Mouse (Mus musculus) neural tube, embryonic 11.5 days (tissue): ENCODE measurements around the gene Npdc1. TPM values are rescaled to one million over a fixed set of nuclear protein-coding genes. Genes with fewer than 3 reads are reported as not detected.

Source experiments
- ATAC-seq: fragments of 200-750 bp; cut with Nextera tagmentation; 2 replicates; pipeline ENCODE4 v1.8.0; 2017; ENCODE audit warnings: moderate number of reproducible peaks, mild to moderate bottlenecking, moderate TSS enrichment, moderate library complexity; ENCODE audit not compliant: insufficient read depth, low FRiP score, low TSS enrichment
- DNase-seq: peaks from one replicate; pipeline ENCODE4 v3.0.0-alpha.2; 2015; ENCODE audit warnings: low spot score
- H3K27ac ChIP-seq: fragments of 300-500 bp; sonication (generic); 2 replicates; pipeline ENCODE4 v1.5.1; 2014; ENCODE audit warnings: low read depth, mild to moderate bottlenecking, low read length
- H3K27me3 ChIP-seq: fragments of 300-500 bp; sonication (generic); 2 replicates; pipeline ENCODE4 v1.6.1; 2014; ENCODE audit warnings: mild to moderate bottlenecking, low read length, mixed read lengths; ENCODE audit not compliant: control insufficient read depth, insufficient read depth
- H3K36me3 ChIP-seq: fragments of 300-500 bp; sonication (generic); 2 replicates; pipeline ENCODE4 v1.6.1; 2014; ENCODE audit warnings: mild to moderate bottlenecking, low read length, moderate library complexity, mixed read lengths; ENCODE audit not compliant: control insufficient read depth, insufficient read depth
- H3K4me1 ChIP-seq: fragments of 300-500 bp; sonication (generic); 2 replicates; pipeline ENCODE4 v1.6.1; 2014; ENCODE audit warnings: low read length, mixed read lengths; ENCODE audit not compliant: control insufficient read depth, insufficient read depth
- H3K4me2 ChIP-seq: fragments of 300-500 bp; sonication (generic); 2 replicates; pipeline ENCODE4 v1.6.1; 2014; ENCODE audit warnings: low read depth, mild to moderate bottlenecking, moderate library complexity
- H3K4me3 ChIP-seq: fragments of 300-500 bp; sonication (generic); 2 replicates; pipeline ENCODE4 v1.5.1; 2014; ENCODE audit warnings: low read depth, low read length
- H3K9ac ChIP-seq: fragments of 300-500 bp; sonication (generic); 2 replicates; pipeline ENCODE4 v1.6.1; 2014; ENCODE audit warnings: mild to moderate bottlenecking, low read length
- H3K9me3 ChIP-seq: fragments of 300-500 bp; sonication (generic); 2 replicates; pipeline ENCODE4 v1.6.1; 2016; ENCODE audit warnings: low read length; ENCODE audit not compliant: control insufficient read depth
- WGBS: fragments of 180-500 bp; shearing (Covaris S2); extraction: QIAGEN DNeasy Blood & Tissue Kit; methylation state at CpG from one replicate; pipeline ENCODE4 v1.1.7; 2014; 5-methylcytosine and 5-hydroxymethylcytosine counted together
- microRNA-seq: library from miRNA; unstranded; fragments of <30 nt; microRNA quantifications from one replicate; pipeline ENCODE4, GENCODE M21; 2016
- polyA plus RNA-seq: library from polyadenylated mRNA; unstranded; fragments of >200 nt; fragmentation: Nextera tagmentation; extraction: Ambion mirVana; gene quantifications from 2 replicates; pipeline ENCODE4 v1.2.1, GENCODE M21; 2014

Gene Npdc1
- polyA plus RNA-seq, 1 experiment from 2014 or later, result 133 TPM

- Histone ChIP-seq H3K27ac (no peak overlapping the region), H3K9ac (no peak overlapping the region), H3K4me1 (no peaks in the 10 kb centered on the region), H3K36me3 (no peaks in the 10 kb centered on the region; the same call in 1 of the 2 replicates), H3K4me2 (no peak overlapping the region), H3K4me3 (no peak overlapping the region), H3K9me3 (no peaks in the 10 kb centered on the region), H3K27me3 (no peaks in the 10 kb centered on the region)
- ATAC-seq, result no peak
- WGBS, result 88% methylated on average over 8 of the region's 8 CpGs
- no peak for DNase-seq
Measured at GRCm38 (mm10) chr2:25450853-25451647, 51.9 kb downstream of the Npdc1 start.

GRCm38 (mm10) chr2:25452951-25453350 lies 53.8 kb downstream of the Npdc1 start:
- Histone ChIP-seq H3K36me3 (no peaks in the 10 kb centered on the region; the same call in 1 of the 2 replicates), H3K27me3 (no peaks in the 10 kb centered on the region), H3K4me3 (no peak overlapping the region), H3K9ac (no peak overlapping the region), H3K9me3 (no peaks in the 10 kb centered on the region), H3K4me2 (no peak overlapping the region), H3K4me1 (no peaks in the 10 kb centered on the region), H3K27ac (no peak overlapping the region)
- DNase-seq (no peak), ATAC-seq (no peak)
- WGBS, result 43% methylated on average over 1 of the region's 1 CpGs

- Histone ChIP-seq H3K4me2 (no peak within 1 kb of the TSS), H3K4me1 (peaks cover 3% of the 10 kb centered on the region), H3K27me3 (no peaks in the 10 kb centered on the region), H3K9me3 (no peaks in the 10 kb centered on the region), H3K9ac (no peak within 1 kb of the TSS), H3K4me3 (no peak within 1 kb of the TSS), H3K27ac (no peak within 1 kb of the TSS), H3K36me3 (no peaks in the 10 kb centered on the region)
- 68% methylated on average over 14 of the region's 14 CpGs for WGBS
- ATAC-seq, result no peak
- DNase-seq, result no peak
Measured at GRCm38 (mm10) chr2:25456205-25456953, 57.2 kb downstream of the Npdc1 start, which contains the start of gene Clic3. Clic3 (plus strand) TSS chr2:25456838.

GRCm38 (mm10) chr2:25457022-25457896 lies 58.1 kb downstream of the Npdc1 start:
- 89% methylated on average over 9 of the region's 9 CpGs for WGBS
- Histone ChIP-seq H3K4me2 (no peak overlapping the region), H3K36me3 (no peaks in the 10 kb centered on the region), H3K9ac (no peak overlapping the region), H3K4me1 (peaks cover 5% of the 10 kb centered on the region), H3K27me3 (no peaks in the 10 kb centered on the region), H3K9me3 (no peaks in the 10 kb centered on the region), H3K4me3 (no peak overlapping the region), H3K27ac (no peak overlapping the region)
- ATAC-seq (no peak), DNase-seq (no peak)

- 84% methylated on average over 5 of the region's 5 CpGs for WGBS
- no peak for DNase-seq
- no peaks in the 10 kb centered on the region for H3K9me3 ChIP-seq
- H3K27me3 ChIP-seq, result no peaks in the 10 kb centered on the region
- H3K4me2 ChIP-seq, result no peak overlapping the region
- H3K9ac ChIP-seq, result no peak overlapping the region
- no peak for ATAC-seq
- H3K27ac ChIP-seq, result no peak overlapping the region
- no peaks in the 10 kb centered on the region for H3K36me3 ChIP-seq
- H3K4me1 ChIP-seq, result peaks cover 5% of the 10 kb centered on the region
- H3K4me3 ChIP-seq, result no peak overlapping the region
Measured at GRCm38 (mm10) chr2:25458911-25459310, 59.8 kb downstream of the Npdc1 start.

Small RNA genes lying within 50 kb of the gene (microRNA-seq; reads per million reads assigned to microRNA genes)
- gene Mir3087, result not detected

Other genes with a start within 250 kb of the Npdc1 start
- gene Nrarp, start 218.6 kb upstream of the Npdc1 start, polyA plus RNA-seq, result 53.7 and 57.8 TPM in 2 replicates
- gene Tor4a, start 202.5 kb upstream of the Npdc1 start, polyA plus RNA-seq, result 1.6 and 1.9 TPM in 2 replicates
- 94.8 and 99.8 TPM in 2 replicates for gene Nelfb, start 187.9 kb upstream of the Npdc1 start, polyA plus RNA-seq
- gene Stpg3, start 184.7 kb upstream of the Npdc1 start, polyA plus RNA-seq, result not detected in 2 replicates
- gene Fam166a, start 180.6 kb upstream of the Npdc1 start, polyA plus RNA-seq, result not detected in 2 replicates
- gene Tubb4b, start 174.6 kb upstream of the Npdc1 start, polyA plus RNA-seq, result 515 and 528 TPM in 2 replicates
- gene Slc34a3, start 165.0 kb upstream of the Npdc1 start, polyA plus RNA-seq, result not detected in 2 replicates
- not detected in 2 replicates for gene Rnf224, start 162.6 kb upstream of the Npdc1 start, polyA plus RNA-seq
- 29.9 and 34.0 TPM in 2 replicates for gene Rnf208, start 157.1 kb upstream of the Npdc1 start, polyA plus RNA-seq
- not detected in 2 replicates for gene Cysrt1, start 156.9 kb upstream of the Npdc1 start, polyA plus RNA-seq
- gene AL732309.1, start 152.5 kb upstream of the Npdc1 start, polyA plus RNA-seq, result 5.1 and 6.6 TPM in 2 replicates
- gene Tmem203, start 143.9 kb upstream of the Npdc1 start, polyA plus RNA-seq, result 11.4 and 13.0 TPM in 2 replicates
- gene Tprn, start 136.7 kb upstream of the Npdc1 start, polyA plus RNA-seq, result 4.0 and 5.3 TPM in 2 replicates
- gene Ssna1, start 126.9 kb upstream of the Npdc1 start, polyA plus RNA-seq, result 217 and 227 TPM in 2 replicates
- 120 and 128 TPM in 2 replicates for gene Anapc2, start 126.9 kb upstream of the Npdc1 start, polyA plus RNA-seq
- not detected in 2 replicates for gene Tmem210, start 111.2 kb upstream of the Npdc1 start, polyA plus RNA-seq
- gene Lrrc26, start 109.4 kb upstream of the Npdc1 start, polyA plus RNA-seq, result not detected in 2 replicates
- gene Grin1, start 80.2 kb upstream of the Npdc1 start, polyA plus RNA-seq, result 2.5 and 3.7 TPM in 2 replicates
- 65.8 and 87.4 TPM in 2 replicates for gene Man1b1, start 67.0 kb upstream of the Npdc1 start, polyA plus RNA-seq
- 16.2 and 20.6 TPM in 2 replicates for gene Dpp7, start 43.0 kb upstream of the Npdc1 start, polyA plus RNA-seq
- 5.1 and 7.0 TPM in 2 replicates for gene Uap1l1, start 33.7 kb upstream of the Npdc1 start, polyA plus RNA-seq
- 49.2 and 53.7 TPM in 2 replicates for gene Sapcd2, start 27.0 kb upstream of the Npdc1 start, polyA plus RNA-seq
- 0.12 TPM in 1 of 2 replicates, not detected in the other for gene Entpd2, start 3.5 kb upstream of the Npdc1 start, polyA plus RNA-seq
- 0.11 TPM in 1 of 2 replicates, not detected in the other for gene Fut7, start 23.9 kb downstream of the Npdc1 start, polyA plus RNA-seq
- gene Abca2, start 29.4 kb downstream of the Npdc1 start, polyA plus RNA-seq, result 5.0 and 5.6 TPM in 2 replicates
- gene Clic3, start 57.5 kb downstream of the Npdc1 start, polyA plus RNA-seq, result 0.72 and 0.89 TPM in 2 replicates
- 22.0 and 26.3 TPM in 2 replicates for gene Paxx, start 61.7 kb downstream of the Npdc1 start, polyA plus RNA-seq
- 0.43 TPM in 1 of 2 replicates, not detected in the other for gene Ptgds, start 70.7 kb downstream of the Npdc1 start, polyA plus RNA-seq
- gene Lcn12, start 94.6 kb downstream of the Npdc1 start, polyA plus RNA-seq, result not detected in 2 replicates
- gene Fbxw5, start 101.4 kb downstream of the Npdc1 start, polyA plus RNA-seq, result 82.4 and 88.3 TPM in 2 replicates
- gene C8g, start 102.4 kb downstream of the Npdc1 start, polyA plus RNA-seq, result 4.4 and 5.1 TPM in 2 replicates
- gene Traf2, start 147.6 kb downstream of the Npdc1 start, polyA plus RNA-seq, result 29.5 and 34.7 TPM in 2 replicates
- gene Edf1, start 158.5 kb downstream of the Npdc1 start, polyA plus RNA-seq, result 340 and 345 TPM in 2 replicates
- gene Mamdc4, start 175.5 kb downstream of the Npdc1 start, polyA plus RNA-seq, result 1.5 and 4.4 TPM in 2 replicates
- 161 and 167 TPM in 2 replicates for gene Phpt1, start 175.9 kb downstream of the Npdc1 start, polyA plus RNA-seq
- gene Ajm1, start 182.4 kb downstream of the Npdc1 start, polyA plus RNA-seq, result 0.19 and 0.46 TPM in 2 replicates
- gene Rabl6, start 209.2 kb downstream of the Npdc1 start, polyA plus RNA-seq, result 62.3 and 64.4 TPM in 2 replicates
- gene Ccdc183, start 218.3 kb downstream of the Npdc1 start, polyA plus RNA-seq, result 0.20 and 0.30 TPM in 2 replicates
- gene Tmem141, start 222.7 kb downstream of the Npdc1 start, polyA plus RNA-seq, result 18.0 and 20.5 TPM in 2 replicates
- gene Fcna, start 228.7 kb downstream of the Npdc1 start, polyA plus RNA-seq, result 0.96 and 1.5 TPM in 2 replicates